Mouse (Mus musculus) forebrain, embryonic 13.5 days (tissue): ENCODE results near the gene Mroh7. TPM values are rescaled to one million over a fixed set of nuclear protein-coding genes. Genes with fewer than 3 reads are reported as not detected.

Experiments used
- ATAC-seq: fragments of 200-750 bp; cut with Nextera tagmentation; 2 replicates; pipeline ENCODE4 v1.8.0; 2017
- H3K27ac ChIP-seq: fragments of 300-500 bp; sonication (generic); 2 replicates; pipeline ENCODE4 v1.5.1; 2015; ENCODE audit warnings: inconsistent platforms, mild to moderate bottlenecking, moderate library complexity
- H3K27me3 ChIP-seq: fragments of 300-500 bp; sonication (generic); 2 replicates; pipeline ENCODE4 v1.6.1; 2015; ENCODE audit warnings: mild to moderate bottlenecking, inconsistent platforms
- H3K36me3 ChIP-seq: fragments of 300-500 bp; sonication (generic); 2 replicates; pipeline ENCODE4 v1.6.1; 2015; ENCODE audit warnings: mild to moderate bottlenecking, inconsistent platforms; ENCODE audit not compliant: poor library complexity, severe bottlenecking
- H3K4me1 ChIP-seq: fragments of 300-500 bp; sonication (generic); 2 replicates; pipeline ENCODE4 v1.6.1; 2015; ENCODE audit warnings: inconsistent platforms
- H3K4me2 ChIP-seq: fragments of 300-500 bp; sonication (generic); 2 replicates; pipeline ENCODE4 v1.6.1; 2015; ENCODE audit warnings: inconsistent platforms, mild to moderate bottlenecking, moderate library complexity
- H3K4me3 ChIP-seq: fragments of 300-500 bp; sonication (generic); 2 replicates; pipeline ENCODE4 v1.5.1; 2015; ENCODE audit warnings: mild to moderate bottlenecking, inconsistent platforms
- H3K9ac ChIP-seq: fragments of 300-500 bp; sonication (generic); 2 replicates; pipeline ENCODE4 v1.6.1; 2015; ENCODE audit warnings: mild to moderate bottlenecking, inconsistent platforms
- H3K9me3 ChIP-seq: fragments of 300-500 bp; sonication (generic); replicated peaks from 2 replicates; pipeline ENCODE4 v1.6.1; 2016; ENCODE audit warnings: inconsistent platforms
- WGBS: fragments of 180-500 bp; shearing (Covaris S2); methylation state at CpG from one replicate; pipeline ENCODE4 v1.1.7; 2015; 5-methylcytosine and 5-hydroxymethylcytosine counted together
- polyA plus RNA-seq: library from polyadenylated mRNA; unstranded; fragments of >200 nt; fragmentation: Nextera tagmentation; extraction: Ambion mirVana; gene quantifications from 2 replicates; pipeline ENCODE4 v1.2.1, GENCODE M21; 2015

Mroh7 gene
- polyA plus RNA-seq, 1 experiment from 2014 or later = 0.80 TPM

- Histone ChIP-seq H3K4me3 (no peak overlapping the region), H3K4me2 (no peak overlapping the region), H3K27ac (no peak overlapping the region), H3K9me3 (no peaks in the 10 kb centered on the region), H3K27me3 (no peaks in the 10 kb centered on the region; the same call in 1 of the 2 replicates), H3K9ac (no peak overlapping the region), H3K36me3 (no peaks in the 10 kb centered on the region), H3K4me1 (no peaks in the 10 kb centered on the region)
- ATAC-seq = no peak
- 82% methylated on average over 15 of the region's 15 CpGs for WGBS
Measured at GRCm38 (mm10) chr4:106693841-106694430, 36.8 kb downstream of the Mroh7 start.

- Histone ChIP-seq H3K36me3 (no peaks in the 10 kb centered on the region), H3K9ac (no peak overlapping the region), H3K4me2 (no peak overlapping the region), H3K9me3 (no peaks in the 10 kb centered on the region), H3K27ac (no peak overlapping the region), H3K27me3 (peaks cover 3% of the 10 kb centered on the region), H3K4me3 (no peak overlapping the region), H3K4me1 (no peaks in the 10 kb centered on the region)
- no peak for ATAC-seq
- 55% methylated on average over 3 of the region's 3 CpGs for WGBS
Measured at GRCm38 (mm10) chr4:106688636-106689296, 42.0 kb downstream of the Mroh7 start.

GRCm38 (mm10) chr4:106680955-106681354, 49.8 kb downstream of the Mroh7 start:
- Histone ChIP-seq H3K36me3 (peaks cover 11% of the 10 kb centered on the region), H3K4me2 (no peak overlapping the region), H3K9me3 (no peaks in the 10 kb centered on the region), H3K27ac (no peak overlapping the region), H3K27me3 (no peaks in the 10 kb centered on the region), H3K9ac (no peak overlapping the region), H3K4me1 (peaks cover 9% of the 10 kb centered on the region), H3K4me3 (no peak overlapping the region)
- 49% methylated on average over 2 of the region's 2 CpGs for WGBS
- no peak for ATAC-seq

GRCm38 (mm10) chr4:106679152-106679551, 51.6 kb downstream of the Mroh7 start:
- Histone ChIP-seq H3K36me3 (peaks cover 27% of the 10 kb centered on the region), H3K4me3 (peak overlapping the region; percentile 88), H3K27me3 (no peaks in the 10 kb centered on the region), H3K4me1 (peaks cover 9% of the 10 kb centered on the region), H3K9ac (no peak overlapping the region), H3K9me3 (no peaks in the 10 kb centered on the region), H3K4me2 (peak overlapping the region; percentile 88), H3K27ac (no peak overlapping the region)
- WGBS = 42% methylated on average over 3 of the region's 3 CpGs
- ATAC-seq = peak; percentile 40

GRCm38 (mm10) chr4:106678442-106679118, 52.1 kb downstream of the Mroh7 start, which contains the start of gene Ttc4:
TSS of gene Ttc4 (minus strand) at chr4:106678944.
- Histone ChIP-seq H3K9ac (peak within 1 kb of the TSS; percentile 84), H3K36me3 (peaks cover 33% of the 10 kb centered on the region), H3K9me3 (no peaks in the 10 kb centered on the region), H3K4me3 (peak within 1 kb of the TSS; percentile 88), H3K27ac (no peak within 1 kb of the TSS), H3K4me1 (peaks cover 9% of the 10 kb centered on the region), H3K27me3 (no peaks in the 10 kb centered on the region), H3K4me2 (peak within 1 kb of the TSS; percentile 88)
- 1% methylated on average over 43 of the region's 43 CpGs for WGBS
- ATAC-seq = peak; percentile 98

- H3K9me3 ChIP-seq = no peaks in the 10 kb centered on the region
- peaks cover 9% of the 10 kb centered on the region for H3K4me1 ChIP-seq
- H3K27ac ChIP-seq = no peak overlapping the region
- H3K36me3 ChIP-seq = peaks cover 51% of the 10 kb centered on the region
- no peak overlapping the region for H3K9ac ChIP-seq
- H3K4me2 ChIP-seq = no peak overlapping the region
- no peak overlapping the region for H3K4me3 ChIP-seq
- ATAC-seq = no peak
- H3K27me3 ChIP-seq = no peaks in the 10 kb centered on the region
- 94% methylated on average over 5 of the region's 5 CpGs for WGBS
Measured at GRCm38 (mm10) chr4:106676749-106677148, 54.0 kb downstream of the Mroh7 start.

- no peak for ATAC-seq
- Histone ChIP-seq H3K27me3 (no peaks in the 10 kb centered on the region), H3K36me3 (peaks cover 100% of the 10 kb centered on the region), H3K27ac (no peak overlapping the region), H3K4me1 (no peaks in the 10 kb centered on the region), H3K9ac (no peak overlapping the region), H3K4me2 (no peak overlapping the region), H3K4me3 (no peak overlapping the region), H3K9me3 (no peaks in the 10 kb centered on the region)
- WGBS = 88% methylated on average over 2 of the region's 2 CpGs
Measured at GRCm38 (mm10) chr4:106666546-106666945, 64.2 kb downstream of the Mroh7 start.

- no peak for ATAC-seq
- no peak overlapping the region for H3K9ac ChIP-seq
- no peak overlapping the region for H3K27ac ChIP-seq
- peaks cover 100% of the 10 kb centered on the region for H3K36me3 ChIP-seq
- H3K4me3 ChIP-seq = no peak overlapping the region
- no peaks in the 10 kb centered on the region for H3K27me3 ChIP-seq
- 95% methylated on average over 10 of the region's 10 CpGs for WGBS
- no peaks in the 10 kb centered on the region for H3K9me3 ChIP-seq
- no peaks in the 10 kb centered on the region for H3K4me1 ChIP-seq
- no peak overlapping the region for H3K4me2 ChIP-seq
Measured at GRCm38 (mm10) chr4:106665673-106666072, 65.1 kb downstream of the Mroh7 start.

GRCm38 (mm10) chr4:106665269-106665668, 65.5 kb downstream of the Mroh7 start:
- H3K4me2 ChIP-seq = no peak overlapping the region
- H3K36me3 ChIP-seq = peaks cover 100% of the 10 kb centered on the region
- ATAC-seq = no peak

GRCm38 (mm10) chr4:106664697-106665096, 66.0 kb downstream of the Mroh7 start:
- ATAC-seq = no peak
- H3K4me2 ChIP-seq = no peak overlapping the region
- H3K27ac ChIP-seq = no peak overlapping the region
- WGBS = 92% methylated on average over 6 of the region's 6 CpGs
- no peak overlapping the region for H3K4me3 ChIP-seq
- no peak overlapping the region for H3K9ac ChIP-seq
- no peaks in the 10 kb centered on the region for H3K4me1 ChIP-seq
- H3K27me3 ChIP-seq = no peaks in the 10 kb centered on the region
- no peaks in the 10 kb centered on the region for H3K9me3 ChIP-seq
- peaks cover 100% of the 10 kb centered on the region for H3K36me3 ChIP-seq

More at GRCm38 (mm10) chr4:106665269-106665668, 65.5 kb downstream of the Mroh7 start:
- no peak overlapping the region for H3K4me3 ChIP-seq
- H3K9ac ChIP-seq = no peak overlapping the region
- no peaks in the 10 kb centered on the region for H3K9me3 ChIP-seq
- H3K27me3 ChIP-seq = no peaks in the 10 kb centered on the region
- no peaks in the 10 kb centered on the region for H3K4me1 ChIP-seq
- 96% methylated on average over 2 of the region's 2 CpGs for WGBS
- no peak overlapping the region for H3K27ac ChIP-seq

- WGBS = 91% methylated on average over 5 of the region's 5 CpGs
- H3K4me3 ChIP-seq = no peak overlapping the region
- peaks cover 100% of the 10 kb centered on the region for H3K36me3 ChIP-seq
- H3K27me3 ChIP-seq = no peaks in the 10 kb centered on the region
- no peak overlapping the region for H3K4me2 ChIP-seq
- no peaks in the 10 kb centered on the region for H3K9me3 ChIP-seq
- no peaks in the 10 kb centered on the region for H3K4me1 ChIP-seq
- no peak overlapping the region for H3K9ac ChIP-seq
- H3K27ac ChIP-seq = no peak overlapping the region
- ATAC-seq = no peak
Measured at GRCm38 (mm10) chr4:106663956-106664470, 66.7 kb downstream of the Mroh7 start.

GRCm38 (mm10) chr4:106655681-106656080, 75.0 kb downstream of the Mroh7 start:
- no peak for ATAC-seq
- H3K27ac ChIP-seq = no peak overlapping the region
- WGBS = 93% methylated on average over 10 of the region's 10 CpGs
- H3K9ac ChIP-seq = no peak overlapping the region
- H3K27me3 ChIP-seq = no peaks in the 10 kb centered on the region
- peaks cover 7% of the 10 kb centered on the region for H3K4me1 ChIP-seq
- H3K36me3 ChIP-seq = peaks cover 73% of the 10 kb centered on the region
- no peak overlapping the region for H3K4me3 ChIP-seq
- H3K9me3 ChIP-seq = no peaks in the 10 kb centered on the region
- H3K4me2 ChIP-seq = no peak overlapping the region
